Mouse (Mus musculus) layer of hippocampus, adult 11-12 months (tissue): ENCODE measurements around the gene Ipo8.

Source experiments
- DNase-seq: peaks from one replicate; pipeline ENCODE4 v3.0.0; 2022; ENCODE audit warnings: low spot score

The Ipo8 gene

DNA sequence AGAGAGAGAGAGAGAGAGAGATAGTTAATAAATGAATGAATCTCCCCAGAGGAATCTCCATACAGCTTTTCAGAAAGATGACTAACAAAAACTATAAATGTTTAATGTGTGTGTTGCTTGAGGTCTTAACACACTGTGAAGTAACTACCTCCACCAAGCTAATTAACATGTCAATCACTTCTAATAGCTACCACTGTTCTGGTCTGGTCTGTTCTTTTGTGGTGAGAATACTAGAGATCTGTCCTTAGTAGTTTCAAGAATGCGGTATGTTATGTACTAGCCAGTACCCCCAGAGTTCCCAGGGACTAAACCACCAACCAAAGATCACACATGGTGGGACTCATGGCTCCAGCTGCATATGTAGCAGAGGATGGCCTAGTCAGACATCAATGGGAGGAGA lies 74.7 kb downstream of the Ipo8 start:
- DNase-seq, result no peak

DNA sequence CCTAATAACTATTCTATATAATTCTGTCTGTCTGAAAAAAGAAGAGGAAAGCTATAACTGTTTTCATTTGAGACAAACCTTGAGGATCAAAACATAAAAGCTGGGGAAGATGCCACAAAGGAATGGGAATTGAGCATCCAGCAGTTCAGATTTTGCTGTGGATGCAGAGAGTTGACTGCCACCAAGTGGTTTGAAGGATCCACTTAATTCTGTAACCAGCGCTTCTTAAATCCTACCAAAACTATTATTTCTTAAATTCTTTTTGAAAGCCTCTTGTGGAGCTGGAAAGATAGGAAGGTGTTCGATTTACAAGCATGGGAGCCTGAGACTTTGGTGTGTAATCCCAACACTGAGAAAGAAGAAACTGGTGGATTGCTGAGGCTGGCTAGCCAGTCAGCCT lies 79.9 kb downstream of the Ipo8 start:
- DNase-seq, result peak; percentile 26

DNA sequence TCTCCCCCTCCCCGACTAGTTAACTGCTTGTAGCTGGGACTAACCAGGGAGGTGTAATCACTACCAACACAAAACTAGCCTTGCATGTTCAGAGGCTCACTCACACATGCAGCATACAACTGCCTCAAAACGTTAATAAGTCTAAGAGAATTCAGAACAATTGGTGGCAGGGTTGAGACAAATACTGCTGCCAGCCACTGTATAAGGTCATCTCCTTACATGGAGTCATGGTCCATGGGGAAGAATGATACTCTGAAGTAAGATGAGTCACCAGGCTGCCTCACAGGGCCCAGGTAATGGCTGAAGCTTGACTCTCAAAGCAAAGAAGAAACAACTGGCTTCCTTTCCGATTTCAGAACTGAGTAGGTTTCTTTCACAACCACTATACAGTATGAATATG lies 81.1 kb downstream of the Ipo8 start:
- DNase-seq, result no peak

DNA sequence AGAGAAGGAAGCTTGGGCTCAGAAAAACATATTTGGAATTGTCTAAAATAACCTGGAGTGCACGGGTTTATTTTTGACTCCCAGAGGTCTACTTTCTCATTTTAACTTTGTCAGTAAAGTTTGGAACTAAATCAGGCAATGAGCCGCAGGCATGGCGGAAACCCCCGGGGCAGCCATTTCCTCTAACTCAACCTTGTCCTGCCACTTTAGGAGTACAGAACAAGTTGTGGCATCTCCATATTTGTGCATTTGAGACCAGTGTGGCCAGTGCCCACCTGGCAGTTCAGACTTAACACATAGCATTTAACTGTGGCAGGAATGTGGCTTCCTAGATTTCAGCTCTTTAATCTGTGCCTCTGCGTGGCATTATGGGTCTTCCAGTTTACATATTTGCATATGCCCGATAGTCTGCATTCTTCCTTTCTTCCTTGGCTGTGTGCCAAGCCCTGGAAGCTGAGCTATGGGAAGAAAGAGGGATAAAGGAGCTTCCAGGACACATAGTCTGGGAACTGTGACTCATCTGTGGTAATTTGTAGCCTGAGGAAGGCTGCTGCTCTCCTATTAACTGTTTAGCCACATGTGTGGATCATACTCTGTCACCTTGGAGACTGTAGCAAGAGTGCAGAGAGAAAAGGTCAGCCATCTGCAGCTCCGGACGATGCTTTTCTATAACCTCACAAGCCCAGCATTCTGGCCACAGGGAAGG lies 90.6 kb downstream of the Ipo8 start:
- DNase-seq, result no peak

DNA sequence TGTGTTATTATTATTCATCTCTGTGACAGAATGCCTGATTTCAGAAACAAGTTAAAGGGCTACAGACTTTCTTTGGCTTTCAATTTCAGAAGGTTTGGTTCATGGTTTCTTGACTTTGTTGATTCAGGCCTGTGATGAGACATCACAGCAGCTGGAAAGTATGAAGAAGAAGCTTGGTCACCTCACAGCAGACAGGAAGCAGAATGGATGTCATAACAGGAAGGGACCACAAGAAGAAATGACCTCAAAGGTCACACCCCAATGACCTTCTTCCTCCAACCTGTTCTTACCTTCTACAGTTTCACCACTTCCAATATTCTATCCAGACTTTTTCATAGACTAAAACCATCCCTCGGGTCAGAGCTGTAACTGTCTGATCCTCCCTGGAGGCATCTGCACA lies 94.9 kb downstream of the Ipo8 start:
- no peak for DNase-seq

DNA sequence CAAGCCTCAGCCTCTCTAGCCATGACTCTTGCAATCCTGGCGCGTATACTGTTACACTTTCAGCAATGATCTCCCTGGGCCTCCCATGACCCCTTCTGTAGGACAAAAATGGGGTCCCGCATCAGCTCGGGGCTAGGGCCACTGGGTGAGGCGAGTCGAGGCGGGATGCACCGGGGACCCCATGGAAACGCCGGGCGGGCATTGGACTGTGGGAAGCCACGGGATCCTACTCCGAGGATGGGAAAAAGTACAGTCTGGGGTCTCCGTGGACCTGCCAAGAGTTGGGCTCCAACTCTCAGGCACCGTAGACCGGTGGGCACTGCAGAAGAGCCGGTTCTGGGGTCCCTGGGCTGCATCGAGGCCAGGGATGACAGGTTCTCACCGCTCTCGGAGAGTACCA lies 97.3 kb downstream of the Ipo8 start:
- no peak for DNase-seq

DNA sequence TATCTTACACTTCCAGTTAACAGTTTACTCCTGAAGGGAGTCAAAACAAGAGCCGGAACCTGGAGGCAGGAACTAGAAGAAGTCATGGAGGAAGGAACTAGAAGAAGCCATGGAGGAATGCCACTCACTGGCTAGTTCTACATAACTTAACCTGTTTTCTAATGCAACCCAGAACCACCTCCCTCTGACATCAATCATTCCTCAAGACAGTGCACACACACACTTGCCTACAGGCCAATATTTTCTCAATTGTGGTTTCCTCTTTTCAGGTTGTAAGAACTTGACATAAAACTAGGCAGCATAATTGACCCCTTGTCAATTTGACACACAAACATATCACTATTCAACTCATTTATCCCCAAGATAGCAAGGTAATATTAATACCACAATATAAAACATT lies 98.3 kb downstream of the Ipo8 start:
- no peak for DNase-seq

DNA sequence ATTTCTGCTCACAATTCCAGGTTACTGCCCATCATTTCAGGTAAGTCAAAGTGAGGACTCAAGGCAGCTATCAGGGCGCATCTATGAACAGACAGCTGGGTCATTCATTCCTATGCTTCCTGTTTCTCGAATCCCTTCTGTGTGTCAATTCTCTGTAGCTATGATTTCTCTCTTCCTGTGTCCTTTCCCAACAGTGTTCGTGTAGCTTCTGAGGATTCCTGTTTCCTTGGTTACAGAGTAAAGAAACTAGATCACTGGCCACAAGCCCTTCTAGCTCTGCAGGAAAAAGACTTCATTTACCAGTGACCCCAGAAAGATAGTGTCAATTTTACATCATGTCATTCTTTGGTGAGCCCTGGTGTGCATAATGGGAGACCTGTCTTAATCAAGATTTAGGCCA lies 102.7 kb downstream of the Ipo8 start:
- DNase-seq, result no peak

DNA sequence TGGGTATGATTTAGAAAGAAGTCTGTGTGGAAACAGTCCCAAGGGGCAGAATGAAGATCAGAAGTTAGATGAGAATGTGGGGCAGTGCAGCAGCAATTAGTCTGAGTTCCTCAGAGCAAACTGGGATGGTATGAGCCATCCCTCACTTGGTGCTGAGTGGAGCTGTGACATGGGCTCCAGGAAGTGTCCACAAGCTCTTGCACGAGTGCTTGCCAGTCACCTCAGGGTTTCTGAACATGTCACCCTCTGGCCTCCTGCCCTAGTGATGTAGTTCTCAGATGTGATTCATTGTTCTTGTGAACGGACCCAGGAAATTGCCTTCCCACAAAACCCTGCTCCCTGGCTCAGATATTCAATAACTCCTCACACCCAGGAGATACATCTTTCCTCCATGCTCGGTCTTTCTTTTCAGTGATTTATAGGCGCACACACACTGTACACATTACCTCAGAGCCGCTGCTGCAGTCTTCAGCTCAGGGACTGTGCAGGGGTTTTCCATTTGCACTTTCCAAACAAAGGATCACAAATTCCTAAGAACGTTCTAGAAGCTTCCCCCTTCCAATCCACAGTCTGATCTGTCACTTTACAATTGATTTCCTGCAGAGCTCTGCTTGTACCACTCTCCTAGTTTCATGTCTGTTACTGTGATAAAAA lies 103.3 kb downstream of the Ipo8 start:
- DNase-seq, result no peak

DNA sequence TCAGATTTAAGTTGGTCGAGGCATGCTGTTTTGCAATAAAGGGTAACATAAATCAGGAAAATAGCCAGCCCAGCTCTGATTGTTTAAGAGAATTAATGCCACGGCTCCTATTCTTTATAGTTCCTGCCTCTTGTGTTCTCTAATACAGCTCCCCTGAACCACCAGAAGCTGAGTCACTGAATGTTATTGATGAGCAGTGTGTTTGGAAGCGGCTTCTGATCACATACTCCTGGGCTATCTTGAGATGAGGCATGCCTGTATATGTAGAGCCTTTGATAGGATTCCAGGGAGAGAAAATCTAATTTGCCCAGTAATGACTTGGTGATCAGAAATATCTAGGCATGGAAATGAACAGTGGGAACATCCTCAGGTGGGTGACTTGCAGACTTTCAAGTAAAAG lies 106.8 kb downstream of the Ipo8 start:
- no peak for DNase-seq
